Mouse (Mus musculus) hindbrain, embryonic 16.5 days (tissue): ENCODE measurements around the gene Bst1. TPM values are rescaled to one million over a fixed set of nuclear protein-coding genes. Genes with fewer than 3 reads are reported as not detected.

ENCODE experiments used
- ATAC-seq: fragments of 200-750 bp; cut with Nextera tagmentation; 2 replicates; pipeline ENCODE4 v1.8.0; 2017; ENCODE audit warnings: moderate TSS enrichment, moderate library complexity
- H3K27ac ChIP-seq: fragments of 300-500 bp; sonication (generic); 2 replicates; pipeline ENCODE4 v1.5.1; 2014; ENCODE audit warnings: low read depth, mild to moderate bottlenecking, control low read depth, low read length, moderate library complexity
- H3K27me3 ChIP-seq: fragments of 300-500 bp; sonication (generic); replicated peaks from 2 replicates; pipeline ENCODE4 v1.6.1; 2014; ENCODE audit warnings: low read length; ENCODE audit not compliant: control insufficient read depth, insufficient read depth
- H3K36me3 ChIP-seq: fragments of 300-500 bp; sonication (generic); 2 replicates; pipeline ENCODE4 v1.6.1; 2014; ENCODE audit warnings: mild to moderate bottlenecking, low read length, moderate library complexity, mixed read lengths; ENCODE audit not compliant: control insufficient read depth, insufficient read depth
- H3K4me1 ChIP-seq: fragments of 300-500 bp; sonication (generic); 2 replicates; pipeline ENCODE4 v1.6.1; 2014; ENCODE audit warnings: low read depth, low read length; ENCODE audit not compliant: control insufficient read depth, insufficient read depth
- H3K4me2 ChIP-seq: fragments of 300-500 bp; sonication (generic); 2 replicates; pipeline ENCODE4 v1.6.1; 2014; ENCODE audit warnings: mild to moderate bottlenecking, low read length, control low read depth, moderate library complexity
- H3K4me3 ChIP-seq: fragments of 300-500 bp; sonication (generic); 2 replicates; pipeline ENCODE4 v1.5.1; 2014; ENCODE audit warnings: mild to moderate bottlenecking, low read length, control low read depth, moderate library complexity
- H3K9ac ChIP-seq: fragments of 300-500 bp; sonication (generic); 2 replicates; pipeline ENCODE4 v1.6.1; 2014; ENCODE audit warnings: low read depth, mild to moderate bottlenecking, control low read depth, low read length, moderate library complexity
- H3K9me3 ChIP-seq: fragments of 300-500 bp; sonication (generic); 2 replicates; pipeline ENCODE4 v1.6.1; 2014; ENCODE audit warnings: mild to moderate bottlenecking, low read length, moderate library complexity; ENCODE audit not compliant: control insufficient read depth
- WGBS: fragments of 180-500 bp; shearing (Covaris S2); extraction: QIAGEN DNeasy Blood & Tissue Kit; methylation state at CpG from one replicate; pipeline ENCODE4 v1.1.7; 2014; 5-methylcytosine and 5-hydroxymethylcytosine counted together
- polyA plus RNA-seq: library from polyadenylated mRNA; unstranded; fragments of >200 nt; fragmentation: Nextera tagmentation; extraction: Ambion mirVana; gene quantifications from 2 replicates; pipeline ENCODE4 v1.2.1, GENCODE M21; 2015

Bst1 gene
- polyA plus RNA-seq, 1 experiment from 2014 or later = not detected

DNA sequence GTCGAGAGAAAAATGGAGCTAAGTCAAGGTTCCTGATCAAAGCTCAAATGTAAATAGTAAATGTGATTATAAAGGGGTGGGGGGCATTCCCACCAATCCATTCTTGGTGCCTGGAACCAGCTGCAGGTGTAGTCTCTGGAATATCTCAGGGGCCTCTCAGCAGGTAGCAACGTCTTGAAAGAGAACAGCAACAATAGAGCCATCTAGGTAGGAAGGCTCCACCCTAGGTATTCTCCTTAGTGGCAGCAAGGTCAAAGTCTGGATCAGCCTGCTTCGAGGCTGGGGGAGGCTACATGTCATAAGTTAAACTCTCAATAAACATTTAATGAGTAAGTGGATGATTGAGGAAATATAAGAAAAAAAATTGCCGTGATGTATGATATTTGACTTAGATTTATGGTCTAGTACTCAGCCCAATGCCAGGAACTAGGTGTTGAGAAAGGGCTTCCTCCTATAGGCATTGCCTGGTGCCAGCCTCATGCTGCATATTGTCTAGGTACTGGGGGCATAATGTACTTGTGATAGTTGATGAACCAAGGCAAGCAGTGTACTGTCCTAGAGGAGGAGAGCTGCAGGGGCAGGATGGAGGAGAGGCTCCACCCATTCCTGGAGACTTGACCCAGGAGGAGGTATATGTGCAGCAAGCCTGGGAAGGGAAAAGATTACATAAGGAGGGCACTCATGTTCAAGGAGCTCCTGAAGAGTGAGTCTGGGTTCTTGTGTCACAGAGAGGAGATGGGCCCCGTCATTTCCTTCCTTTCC, 42.2 kb downstream of the Bst1 start:
- H3K4me1 ChIP-seq = no peaks in the 10 kb centered on the region
- H3K9me3 ChIP-seq = no peaks in the 10 kb centered on the region
- no peak overlapping the region for H3K27ac ChIP-seq
- no peak for ATAC-seq
- no peaks in the 10 kb centered on the region for H3K27me3 ChIP-seq
- H3K36me3 ChIP-seq = no peaks in the 10 kb centered on the region
- no peak overlapping the region for H3K4me3 ChIP-seq
- no peak overlapping the region for H3K9ac ChIP-seq
- 71% methylated on average over 5 of the region's 5 CpGs for WGBS
- no peak overlapping the region for H3K4me2 ChIP-seq

DNA sequence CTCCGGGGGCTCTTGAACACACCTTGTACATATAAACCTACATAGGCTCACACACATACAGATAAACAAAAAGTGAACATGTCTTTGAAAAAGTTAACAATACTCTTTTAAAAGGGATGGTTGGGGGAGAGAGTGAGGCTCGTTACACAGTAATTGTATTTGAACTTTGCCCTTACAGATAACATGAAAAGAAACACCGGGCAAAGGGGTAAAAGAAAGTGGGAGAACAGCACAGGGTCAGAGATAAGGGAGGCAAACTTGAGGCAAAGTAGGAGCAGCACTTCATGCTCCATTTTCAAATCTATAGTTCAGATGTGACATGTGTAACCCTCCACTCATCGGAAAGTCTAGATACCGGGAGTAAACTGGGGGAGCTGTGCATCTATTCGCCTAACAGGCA, 45.0 kb downstream of the Bst1 start:
- Histone ChIP-seq H3K27me3 (no peaks in the 10 kb centered on the region; the same call in 1 of the 2 replicates), H3K27ac (no peak overlapping the region), H3K9me3 (no peaks in the 10 kb centered on the region), H3K4me1 (no peaks in the 10 kb centered on the region), H3K4me2 (no peak overlapping the region), H3K36me3 (no peaks in the 10 kb centered on the region), H3K9ac (no peak overlapping the region), H3K4me3 (no peak overlapping the region)
- 83% methylated on average over 6 of the region's 6 CpGs for WGBS
- no peak for ATAC-seq

DNA sequence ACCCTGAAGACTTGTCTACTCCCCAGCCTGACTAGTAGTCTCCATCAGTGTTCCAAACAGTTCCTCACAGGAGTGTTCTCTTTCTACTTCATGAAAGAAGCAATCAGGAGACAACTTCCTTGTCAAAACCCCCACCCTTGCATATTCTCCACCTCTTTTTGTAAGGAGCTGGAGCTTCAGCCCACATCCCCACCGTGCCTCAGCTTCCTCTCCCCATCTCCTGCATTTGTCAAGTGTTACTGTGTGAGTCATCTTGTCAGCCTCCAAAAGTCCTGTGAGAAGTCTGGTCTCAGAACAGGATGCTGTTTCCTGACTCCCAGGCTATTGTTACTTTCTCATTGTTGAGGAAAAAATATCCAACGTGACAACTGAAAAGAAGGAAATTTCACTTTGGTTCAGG, 46.6 kb downstream of the Bst1 start:
- 83% methylated on average over 2 of the region's 2 CpGs for WGBS

DNA sequence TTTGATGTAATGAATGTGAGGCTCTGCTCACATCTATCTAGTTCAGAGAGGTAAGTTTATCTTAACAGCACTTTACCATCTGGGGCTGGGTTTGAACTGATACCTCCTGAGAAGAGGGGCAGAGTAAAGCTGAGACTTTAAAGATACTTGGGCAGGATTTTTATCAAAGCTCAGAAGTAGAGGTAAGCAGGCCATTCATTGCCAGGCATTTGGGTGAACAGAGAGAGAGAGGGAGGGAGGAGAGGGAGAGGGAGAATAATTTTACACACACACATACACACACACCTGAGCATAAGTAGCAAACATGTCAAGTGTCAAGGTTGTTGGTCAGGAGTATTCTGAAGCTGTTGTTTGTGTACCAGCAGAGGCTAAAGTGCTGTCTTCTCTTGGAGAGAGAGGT, 49.6 kb downstream of the Bst1 start, which contains the start of gene Cd38:
TSS of gene Cd38 (plus strand) at position 301 of the 400 bp plus-strand sequence.
- Histone ChIP-seq H3K27me3 (no peaks in the 10 kb centered on the region; the same call in 1 of the 2 replicates), H3K9me3 (no peaks in the 10 kb centered on the region), H3K4me2 (peak within 1 kb of the TSS; percentile 58), H3K27ac (0 out of 2 replicates have a peak within 1 kb of the TSS, but pooled peaks have one; percentile 12), H3K4me1 (peaks cover 4% of the 10 kb centered on the region; the same call in 1 of the 2 replicates), H3K4me3 (peak within 1 kb of the TSS; percentile 31), H3K36me3 (no peaks in the 10 kb centered on the region), H3K9ac (peak within 1 kb of the TSS; percentile 29; the same call in 1 of the 2 replicates)
- ATAC-seq = no peak

More for the DNA sequence above, 46.6 kb downstream of the Bst1 start:
- Histone ChIP-seq H3K9me3 (no peaks in the 10 kb centered on the region), H3K4me3 (no peak overlapping the region), H3K9ac (no peak overlapping the region), H3K4me1 (peaks cover 4% of the 10 kb centered on the region; the same call in 1 of the 2 replicates), H3K36me3 (no peaks in the 10 kb centered on the region), H3K27me3 (no peaks in the 10 kb centered on the region; the same call in 1 of the 2 replicates), H3K27ac (no peak overlapping the region), H3K4me2 (no peak overlapping the region)
- ATAC-seq = no peak

DNA sequence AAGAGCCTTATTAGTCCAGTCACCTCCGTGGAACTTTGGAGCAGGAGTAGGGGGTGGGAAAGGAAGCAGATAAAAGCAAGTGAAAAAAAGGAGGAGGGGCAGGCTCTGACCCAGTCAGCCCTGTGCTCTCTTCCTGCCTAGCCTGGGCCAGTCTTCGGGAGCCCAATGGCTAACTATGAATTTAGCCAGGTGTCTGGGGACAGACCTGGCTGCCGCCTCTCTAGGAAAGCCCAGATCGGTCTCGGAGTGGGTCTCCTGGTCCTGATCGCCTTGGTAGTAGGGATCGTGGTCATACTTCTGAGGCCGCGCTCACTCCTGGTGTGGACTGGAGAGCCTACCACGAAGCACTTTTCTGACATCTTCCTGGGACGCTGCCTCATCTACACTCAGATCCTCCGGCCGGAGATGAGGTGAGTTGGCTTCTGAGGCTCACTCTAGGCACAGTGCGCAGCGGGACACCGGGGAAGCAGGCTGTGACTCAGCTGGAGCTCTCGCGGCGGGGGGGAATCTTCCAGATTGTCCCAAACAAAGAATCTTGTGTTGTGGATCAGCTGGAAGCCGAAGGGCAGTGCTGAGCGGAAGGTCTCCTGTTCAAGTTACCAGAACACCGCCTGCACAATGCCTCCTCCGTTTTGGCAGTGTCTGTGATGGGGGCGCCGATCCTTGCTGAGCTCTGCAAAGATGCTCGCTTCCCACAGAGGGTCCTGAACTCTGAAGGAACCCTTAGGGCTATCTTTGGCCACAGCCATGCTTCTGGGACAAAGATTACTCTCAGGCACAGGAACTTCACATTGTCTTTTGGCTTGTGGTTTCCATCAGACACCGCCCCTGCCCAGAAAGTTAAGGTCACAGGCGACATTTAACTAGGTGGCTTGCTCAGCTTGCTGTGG, 50.3 kb downstream of the Bst1 start:
- Histone ChIP-seq H3K36me3 (no peaks in the 10 kb centered on the region), H3K9me3 (no peaks in the 10 kb centered on the region), H3K4me2 (peak overlapping the region; percentile 58), H3K4me3 (peak overlapping the region; percentile 31), H3K27ac (0 out of 2 replicates have a peak overlapping the region, but pooled peaks have one; percentile 12), H3K4me1 (peaks cover 4% of the 10 kb centered on the region; the same call in 1 of the 2 replicates), H3K9ac (peak overlapping the region; percentile 29; the same call in 1 of the 2 replicates), H3K27me3 (no peaks in the 10 kb centered on the region; the same call in 1 of the 2 replicates)
- ATAC-seq = 0 out of 2 replicates have a peak, but pooled peaks have one; percentile 34
- WGBS = 4% methylated on average over 28 of the region's 28 CpGs

DNA sequence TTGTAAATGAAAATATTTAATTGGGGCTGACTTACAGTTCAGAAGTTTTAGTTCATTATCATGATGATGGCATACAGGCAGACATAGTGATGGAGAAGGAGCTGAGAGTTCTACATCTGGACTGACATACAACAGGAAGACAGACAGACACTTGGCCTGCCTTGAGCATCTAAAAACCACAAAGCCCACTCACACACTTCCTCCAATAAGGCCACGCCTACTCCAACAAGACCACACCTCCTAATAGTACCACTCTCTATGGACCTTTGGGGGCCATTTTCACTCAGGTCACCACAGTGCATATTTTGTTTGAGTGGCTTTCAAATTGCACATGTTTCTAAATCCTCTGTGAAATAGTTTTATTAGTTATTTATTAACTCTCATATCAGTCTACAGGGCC, 53.2 kb downstream of the Bst1 start:
- Histone ChIP-seq H3K9me3 (no peaks in the 10 kb centered on the region), H3K27ac (no peak overlapping the region), H3K4me1 (peaks cover 4% of the 10 kb centered on the region; the same call in 1 of the 2 replicates), H3K27me3 (no peaks in the 10 kb centered on the region; the same call in 1 of the 2 replicates), H3K36me3 (no peaks in the 10 kb centered on the region), H3K9ac (no peak overlapping the region), H3K4me2 (no peak overlapping the region), H3K4me3 (no peak overlapping the region)
- 100% methylated on average over 1 of the region's 1 CpGs for WGBS
- ATAC-seq = no peak

DNA sequence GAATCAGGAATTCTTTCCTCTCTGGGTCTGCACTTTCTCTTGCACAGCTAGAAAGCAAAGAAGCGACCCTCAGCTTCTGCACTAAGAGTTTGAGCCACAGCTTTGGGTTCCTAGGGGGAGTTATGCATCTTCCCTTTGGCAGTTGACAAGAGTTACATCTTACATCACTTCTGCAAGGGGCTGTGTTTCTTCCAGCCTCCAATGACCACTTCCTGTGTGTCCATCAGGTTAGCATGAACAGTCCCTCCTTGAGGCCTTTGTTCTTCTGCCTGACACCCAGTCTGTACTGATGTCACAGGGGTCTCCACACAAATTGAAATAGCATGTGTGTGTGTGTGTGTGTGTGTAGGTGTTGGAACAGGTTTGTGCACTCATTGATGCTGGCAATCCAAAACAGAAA, 54.0 kb downstream of the Bst1 start:
- H3K27me3 ChIP-seq = no peaks in the 10 kb centered on the region; the same call in 1 of the 2 replicates
- H3K4me2 ChIP-seq = no peak overlapping the region
- 77% methylated on average over 1 of the region's 1 CpGs for WGBS
- no peak for ATAC-seq
- H3K27ac ChIP-seq = no peak overlapping the region
- no peaks in the 10 kb centered on the region for H3K36me3 ChIP-seq
- no peak overlapping the region for H3K4me3 ChIP-seq
- no peak overlapping the region for H3K9ac ChIP-seq
- H3K9me3 ChIP-seq = no peaks in the 10 kb centered on the region
- H3K4me1 ChIP-seq = peaks cover 4% of the 10 kb centered on the region; the same call in 1 of the 2 replicates

DNA sequence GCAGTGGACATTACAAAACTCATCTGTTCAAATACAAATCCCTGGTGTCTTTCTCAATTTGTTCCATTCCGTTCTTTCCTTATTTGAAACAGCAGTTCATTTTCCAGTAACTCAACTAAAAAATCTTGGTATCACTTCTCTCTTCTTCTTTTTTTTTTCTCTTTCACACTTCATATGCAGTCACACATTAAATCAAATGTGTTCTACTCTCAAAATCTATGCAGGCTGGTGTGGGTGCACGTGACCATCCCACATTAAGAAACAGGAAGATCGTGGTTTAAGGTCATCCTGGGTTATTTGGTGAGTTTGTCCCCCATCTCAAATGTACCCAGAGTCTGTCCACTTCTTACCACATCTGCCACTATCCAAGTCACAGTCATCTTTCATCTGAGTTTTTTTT, 63.3 kb downstream of the Bst1 start:
- Histone ChIP-seq H3K9ac (no peak overlapping the region), H3K4me3 (no peak overlapping the region), H3K4me2 (no peak overlapping the region), H3K4me1 (no peaks in the 10 kb centered on the region), H3K36me3 (no peaks in the 10 kb centered on the region), H3K27me3 (no peaks in the 10 kb centered on the region), H3K27ac (no peak overlapping the region), H3K9me3 (no peaks in the 10 kb centered on the region)
- WGBS = 87% methylated on average over 3 of the region's 3 CpGs
- ATAC-seq = no peak
